11 mouse cellular contexts compared by ENCODE assay signal in the genomic region with DNA sequence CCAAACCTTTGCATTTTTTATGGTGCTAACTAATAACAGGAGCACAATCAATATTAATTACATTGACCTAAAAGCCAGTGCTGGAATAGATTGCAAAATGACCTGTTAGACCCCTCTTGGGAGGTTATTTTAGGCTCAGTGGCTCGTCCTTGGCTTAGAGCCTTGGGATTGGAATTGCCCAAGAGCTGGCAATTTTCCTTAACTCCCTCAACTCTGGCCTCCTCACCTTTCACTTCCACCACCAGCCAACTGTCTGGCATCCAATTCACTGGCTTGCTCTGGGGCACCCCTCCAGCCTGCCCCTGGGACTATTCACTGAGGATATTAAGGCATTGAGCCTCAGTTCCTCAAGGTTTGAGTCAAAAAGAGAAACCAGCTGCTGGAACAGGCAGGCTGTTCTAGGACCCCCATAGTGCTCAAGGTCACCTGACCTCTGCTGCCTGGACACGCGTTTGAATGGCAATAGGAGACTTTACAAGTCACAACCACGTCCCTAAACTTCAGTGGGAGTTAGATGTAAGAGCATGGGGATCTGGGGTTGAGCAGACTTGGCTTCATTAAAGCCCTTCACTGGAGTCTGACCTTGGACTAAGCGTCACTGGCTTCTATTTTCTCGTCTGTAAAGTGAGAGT. TPM values are rescaled to one million over a fixed set of nuclear protein-coding genes. Genes with fewer than 3 reads are reported as not detected.
DNase-seq lines count a peak whose midpoint lies in the region; ATAC-seq and TF ChIP-seq lines count a peak whose summit lies in the region.
"Had no signal": no experiment of that assay in that cellular context is flagged by ENCODE, and none has a peak within 500 bp of the region (broad histone marks: within the 10 kb centered on the region; RNA-seq: fewer than 3 reads in every experiment).

No protein-coding gene starts in this region.

- H3K27me3 ChIP-seq in heart, adult 2 months (ENCODE audit: control insufficient read depth, insufficient read depth, low read length): no peaks in the 10 kb centered on the region
- H3K27me3 ChIP-seq in heart, embryonic 12.5 days (replicated peaks): no peaks in the 10 kb centered on the region
- no peaks in the 10 kb centered on the region for H3K27me3 ChIP-seq in midbrain, embryonic 11.5 days (ENCODE audit: control insufficient read depth, insufficient read depth, low read length)
- no peaks in the 10 kb centered on the region for H3K27me3 ChIP-seq in midbrain, postnatal 0 days (ENCODE audit: insufficient read depth, low read length)
- H3K27me3 ChIP-seq: limb, embryonic 13.5 days had no signal

- ATAC-seq in heart, embryonic 12.5 days (ENCODE audit: insufficient number of reproducible peaks, low FRiP score): no peak
- ATAC-seq in midbrain, embryonic 11.5 days (ENCODE audit: low FRiP score): no peak
- no peak for ATAC-seq in midbrain, postnatal 0 days (ENCODE audit: low FRiP score)
- ATAC-seq in granulocyte monocyte progenitor cell, adult 5-6 weeks (replicated peaks; ENCODE audit: poor library complexity, severe bottlenecking): no peak

- H3K27ac ChIP-seq in heart, adult 2 months: peak overlapping the region; percentile 40
- no peak overlapping the region for H3K27ac ChIP-seq in heart, embryonic 12.5 days (ENCODE audit: poor library complexity, severe bottlenecking)
- no peak overlapping the region for H3K27ac ChIP-seq in midbrain, embryonic 11.5 days (ENCODE audit: low read depth, low read length)
- H3K27ac ChIP-seq in midbrain, postnatal 0 days (ENCODE audit: low read depth, low read length): no peak overlapping the region
- H3K27ac ChIP-seq: limb, embryonic 13.5 days had no signal

- no peak overlapping the region for H3K9ac ChIP-seq in heart, adult 2 months (ENCODE audit: low read depth, low read length)
- no peak overlapping the region for H3K9ac ChIP-seq in heart, embryonic 12.5 days
- H3K9ac ChIP-seq in midbrain, embryonic 11.5 days (ENCODE audit: low read length): no peak overlapping the region
- no peak overlapping the region for H3K9ac ChIP-seq in midbrain, postnatal 0 days (replicated peaks; ENCODE audit: low read length, poor library complexity, severe bottlenecking)
- H3K9ac ChIP-seq: limb, embryonic 13.5 days had no signal

- peaks cover 3% of the 10 kb centered on the region; the same call in 1 of the 2 replicates for H3K4me1 ChIP-seq in heart, adult 2 months (ENCODE audit: control insufficient read depth, insufficient read depth, low read length)
- peaks cover 9% of the 10 kb centered on the region for H3K4me1 ChIP-seq in heart, embryonic 12.5 days (replicated peaks)
- no peaks in the 10 kb centered on the region for H3K4me1 ChIP-seq in midbrain, embryonic 11.5 days (ENCODE audit: control insufficient read depth, insufficient read depth, low read length)
- H3K4me1 ChIP-seq in midbrain, postnatal 0 days (ENCODE audit: insufficient read depth, low read length): no peaks in the 10 kb centered on the region

- no peak for TF ChIP-seq CTCF in heart, adult 2 months (IDR thresholded peaks at IDR 0.05)
- TF ChIP-seq CTCF in midbrain, postnatal 0 days (IDR thresholded peaks at IDR 0.05): no peak

- H3K9me3 ChIP-seq in heart, embryonic 12.5 days (replicated peaks): no peaks in the 10 kb centered on the region
- no peaks in the 10 kb centered on the region for H3K9me3 ChIP-seq in midbrain, embryonic 11.5 days (ENCODE audit: control insufficient read depth, low read length)
- H3K9me3 ChIP-seq in midbrain, postnatal 0 days (ENCODE audit: low read length): no peaks in the 10 kb centered on the region
- H3K9me3 ChIP-seq: limb, embryonic 13.5 days had no signal

- H3K4me2 ChIP-seq in heart, embryonic 12.5 days: no peak overlapping the region
- H3K4me2 ChIP-seq in midbrain, embryonic 11.5 days: no peak overlapping the region
- no peak overlapping the region for H3K4me2 ChIP-seq in midbrain, postnatal 0 days (ENCODE audit: low read depth, low read length, poor library complexity, severe bottlenecking)
- H3K4me2 ChIP-seq: limb, embryonic 13.5 days had no signal

- H3K79me2 ChIP-seq in heart, adult 2 months (replicated peaks; ENCODE audit: control insufficient read depth, insufficient read depth, low read length): no peaks in the 10 kb centered on the region

- WGBS in heart, adult 2 months: 52% methylated on average over 6 of the region's 6 CpGs
- WGBS in heart, embryonic 12.5 days: 40% methylated on average over 6 of the region's 6 CpGs
- 44% methylated on average over 6 of the region's 6 CpGs for WGBS in midbrain, embryonic 11.5 days
- WGBS in midbrain, postnatal 0 days: 46% methylated on average over 6 of the region's 6 CpGs

- TF ChIP-seq POLR2A in heart, adult 2 months (IDR thresholded peaks at IDR 0.05; ENCODE audit: insufficient read depth, low read depth, low read length): no peak

- TF ChIP-seq EP300 in heart, adult 2 months (IDR thresholded peaks at IDR 0.05; ENCODE audit: insufficient read depth, low read depth, low read length): no peak

- peak; percentile 56 to 70 for DNase-seq in heart, adult 2 months
- peak; percentile 69 for DNase-seq in midbrain, embryonic 11.5 days (ENCODE audit: low spot score, missing footprints)
- no peak for DNase-seq in midbrain, postnatal 0 days (ENCODE audit: low spot score)
- DNase-seq in gastrocnemius, postnatal 14 days: peak; percentile 56
- DNase-seq in neural tube, embryonic 10.5 days (ENCODE audit: extremely low spot score, low spot score): no peak
- no peak for DNase-seq in frontal cortex, adult 2 months (ENCODE audit: extremely low spot score in 1 of 2, low spot score in 1 of 2)
- DNase-seq: cerebellum, adult 2 months; thymus, adult 2 months had no signal

- no peak overlapping the region for H3K4me3 ChIP-seq in heart, adult 2 months
- no peak overlapping the region for H3K4me3 ChIP-seq in heart, embryonic 12.5 days
- no peak overlapping the region for H3K4me3 ChIP-seq in midbrain, embryonic 11.5 days (ENCODE audit: low read depth, low read length)
- no peak overlapping the region for H3K4me3 ChIP-seq in midbrain, postnatal 0 days (ENCODE audit: low read depth, low read length)
- H3K4me3 ChIP-seq: limb, embryonic 13.5 days had no signal

- intact Hi-C loops in heart, adult 2 months (cut with DNase I): no loop called here
- intact Hi-C loops in gastrocnemius, postnatal 14 days (cut with DNase I; ENCODE audit: low total_unique reads): no loop called here

- no peaks in the 10 kb centered on the region for H3K36me3 ChIP-seq in heart, adult 2 months (ENCODE audit: control insufficient read depth, insufficient read depth, low read length)
- no peaks in the 10 kb centered on the region for H3K36me3 ChIP-seq in heart, embryonic 12.5 days
- no peaks in the 10 kb centered on the region for H3K36me3 ChIP-seq in midbrain, embryonic 11.5 days (ENCODE audit: control insufficient read depth, insufficient read depth, low read length)
- no peaks in the 10 kb centered on the region for H3K36me3 ChIP-seq in midbrain, postnatal 0 days (ENCODE audit: insufficient read depth, low read length)
- H3K36me3 ChIP-seq: limb, embryonic 13.5 days had no signal

RNA-seq across cellular contexts. Expression of a gene that starts 5.5 kb away (rescaled TPM):
- total RNA-seq in heart, adult 2 months (2021): 10 to 100 TPM; 44.8 to 57.9 TPM
- 200 and 229 TPM in 2 replicates for polyA plus RNA-seq in heart, adult 2 months (2012; rRNA removed)
- 36.5 and 38.2 TPM in 2 replicates for polyA plus RNA-seq in heart, embryonic 12.5 days (2016; fragmentation: Nextera tagmentation; extraction: Ambion mirVana)
- polyA plus RNA-seq in midbrain, embryonic 11.5 days (2014; fragmentation: Nextera tagmentation; extraction: Ambion mirVana): 7.9 and 11.4 TPM in 2 replicates
- 5.3 and 8.6 TPM in 2 replicates for total RNA-seq in midbrain, postnatal 0 days (2014; rRNA removed)
- polyA plus RNA-seq in midbrain, postnatal 0 days (2015; fragmentation: Nextera tagmentation; extraction: Ambion mirVana): 5.8 and 6.5 TPM in 2 replicates
- 10 to 100 TPM; 16.7 to 25.3 TPM for total RNA-seq in gastrocnemius, postnatal 14 days (2021)
- 1.8 and 2.3 TPM in 2 replicates for total RNA-seq in granulocyte monocyte progenitor cell, adult 5-6 weeks (2014; fragmentation: Nextera tagmentation)
- 7.5 and 20.4 TPM in 2 replicates for total RNA-seq in granulocyte monocyte progenitor cell, adult 5-6 weeks (2017)
- 21.5 and 22.6 TPM in 2 replicates for polyA plus RNA-seq in frontal cortex, adult 2 months (2012; rRNA removed)

RNA-seq across cellular contexts. Expression of a gene that starts 14.7 kb away (rescaled TPM):
- 10 to 100 TPM; 10.5 to 15.1 TPM for total RNA-seq in heart, adult 2 months (2021)
- 18.8 and 20.9 TPM in 2 replicates for polyA plus RNA-seq in heart, adult 2 months (2012; rRNA removed)
- polyA plus RNA-seq in heart, embryonic 12.5 days (2016; fragmentation: Nextera tagmentation; extraction: Ambion mirVana): 1.5 TPM in 2 replicates
- 0.23 TPM in 1 of 2 replicates, not detected in the other for polyA plus RNA-seq in midbrain, embryonic 11.5 days (2014; fragmentation: Nextera tagmentation; extraction: Ambion mirVana)
- total RNA-seq in midbrain, postnatal 0 days (2014; rRNA removed): 2.7 and 3.0 TPM in 2 replicates
- polyA plus RNA-seq in midbrain, postnatal 0 days (2015; fragmentation: Nextera tagmentation; extraction: Ambion mirVana): 2.8 and 3.4 TPM in 2 replicates
- 1 to 10 TPM; 5.7 to 7.0 TPM for total RNA-seq in gastrocnemius, postnatal 14 days (2021)
- 19.3 and 43.7 TPM in 2 replicates for total RNA-seq in granulocyte monocyte progenitor cell, adult 5-6 weeks (2014; fragmentation: Nextera tagmentation)
- total RNA-seq in granulocyte monocyte progenitor cell, adult 5-6 weeks (2017): 27.4 and 31.4 TPM in 2 replicates
- polyA plus RNA-seq in frontal cortex, adult 2 months (2012; rRNA removed): 18.0 and 21.0 TPM in 2 replicates

Comparison
In these comparisons a context has a peak if more than half of its experiments do, and no peak if none do; other contexts are left out.
1. DNase-seq: peak in heart, adult 2 months (2 of 2), midbrain, embryonic 11.5 days (single experiment) and gastrocnemius, postnatal 14 days (single experiment); none in midbrain, postnatal 0 days (single experiment), neural tube, embryonic 10.5 days (single experiment) and frontal cortex, adult 2 months (0 of 2).